Mouse (Mus musculus): ENCODE data around the gene Cd44.

The Cd44 gene

DNA sequence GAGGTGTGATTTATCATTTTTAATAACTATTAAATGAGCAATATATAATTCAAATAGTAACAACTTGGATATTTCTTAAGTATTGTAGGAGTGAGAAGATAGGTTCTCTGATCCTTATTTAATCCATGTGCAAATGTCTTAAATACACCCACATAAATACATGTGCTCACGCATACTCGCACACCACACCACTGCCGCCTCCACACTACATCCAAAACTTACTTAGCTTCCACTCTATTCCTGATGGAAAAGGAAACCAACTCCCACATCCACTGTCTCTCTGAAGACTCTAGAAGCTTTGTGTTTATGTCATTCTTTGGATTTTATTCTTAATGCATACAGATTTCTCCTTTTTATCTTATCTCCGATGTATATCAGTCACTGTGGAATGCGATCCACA lies 129.2 kb downstream of the Cd44 start:
- no peak for ATAC-seq (ENCODE audit: insufficient number of reproducible peaks, low FRiP score, low TSS enrichment)

DNA sequence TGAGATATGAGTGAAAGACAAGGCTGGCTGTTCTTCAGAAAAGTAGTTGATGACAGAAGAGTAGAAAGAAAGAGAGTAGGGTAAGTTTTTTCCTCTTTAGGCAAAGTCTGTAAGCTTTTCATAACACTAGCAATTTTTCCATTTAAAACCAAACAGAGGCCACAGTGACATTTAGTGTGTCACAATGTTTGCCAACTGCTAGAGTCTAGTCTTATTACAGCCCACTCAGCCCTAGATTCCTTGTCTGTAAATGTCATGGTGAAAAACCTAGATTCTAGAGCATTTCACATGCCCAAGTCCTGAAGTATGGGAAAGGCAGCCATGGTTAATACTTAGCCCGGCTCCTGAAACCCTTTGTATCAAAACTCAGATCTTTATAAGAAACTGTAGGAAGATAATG lies 130.2 kb downstream of the Cd44 start:
- ATAC-seq (ENCODE audit: insufficient number of reproducible peaks, low FRiP score, low TSS enrichment): no peak

DNA sequence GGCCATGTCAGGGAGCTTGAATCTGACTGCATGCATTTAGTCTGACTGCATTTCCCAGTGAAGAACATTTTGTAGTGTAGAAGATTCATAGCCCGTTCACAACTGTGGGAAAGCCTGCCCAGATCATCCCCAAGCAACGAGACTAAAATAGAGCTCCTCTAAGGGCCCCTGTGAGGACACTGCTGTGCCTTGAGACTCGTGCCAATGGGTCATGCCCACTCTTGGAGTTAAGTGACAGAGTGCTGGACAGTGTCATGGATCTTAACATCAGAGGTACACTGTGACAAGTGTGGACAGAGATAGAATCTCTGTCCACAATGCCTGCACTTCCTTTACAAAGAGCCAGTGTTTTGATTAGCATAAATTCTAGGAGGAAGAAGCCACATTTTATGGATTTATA lies 133.2 kb downstream of the Cd44 start:
- no peak for ATAC-seq (ENCODE audit: insufficient number of reproducible peaks, low FRiP score, low TSS enrichment)

DNA sequence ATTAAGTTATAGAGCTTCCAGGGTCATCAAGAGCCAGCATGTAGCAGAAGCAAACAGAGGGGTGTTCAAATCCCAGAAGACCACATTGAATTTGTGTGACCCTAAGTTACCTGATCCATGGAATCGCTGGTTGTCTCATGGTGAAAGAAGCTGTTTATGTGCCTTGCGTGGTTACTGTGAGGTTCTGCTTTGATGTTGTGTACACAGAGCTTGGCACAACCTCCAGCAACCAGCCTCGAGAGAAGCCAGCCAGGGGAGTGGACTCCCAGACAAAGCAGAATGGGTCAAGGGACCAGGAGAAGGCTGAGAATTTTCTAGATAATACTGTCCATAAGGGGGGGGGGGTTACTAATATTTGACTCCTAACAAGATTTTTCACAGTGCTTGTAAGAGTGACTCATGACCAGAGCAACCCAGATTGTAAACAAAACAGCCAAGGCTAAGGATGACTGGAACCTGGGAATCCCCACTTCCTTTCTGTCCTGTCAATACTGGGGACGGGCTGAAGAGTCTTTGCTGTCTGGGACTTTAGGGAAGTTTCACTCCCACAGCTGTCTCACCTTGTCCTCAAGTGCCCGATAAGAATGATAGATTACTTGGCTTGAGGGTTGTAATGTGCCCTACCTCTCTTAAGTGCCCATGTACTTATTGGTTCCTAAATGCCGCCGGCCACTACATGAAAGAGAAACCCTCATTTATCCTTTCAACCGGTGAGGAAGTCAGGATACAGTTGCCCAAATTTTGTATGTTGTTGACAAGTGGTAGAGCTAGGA lies 136.7 kb downstream of the Cd44 start:
- ATAC-seq (ENCODE audit: insufficient number of reproducible peaks, low FRiP score, low TSS enrichment): no peak

DNA sequence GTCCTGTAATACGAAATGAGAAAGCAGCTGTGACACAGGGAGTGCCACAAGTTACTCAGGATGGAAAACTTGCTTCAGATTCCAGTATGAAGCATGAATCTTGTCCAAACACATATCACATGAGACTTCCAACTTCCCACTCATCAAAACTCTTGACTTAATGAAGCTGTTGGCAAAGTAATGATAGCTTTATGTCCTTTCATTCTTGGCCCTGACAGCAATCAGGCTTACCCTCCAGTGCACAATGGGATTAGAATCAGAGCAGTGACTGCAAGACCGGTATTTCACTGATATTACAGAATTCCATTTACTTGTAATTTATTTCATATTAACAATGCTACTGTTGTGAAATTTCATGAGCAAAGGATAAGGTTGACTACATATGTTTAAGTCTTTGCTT lies 137.5 kb downstream of the Cd44 start:
- ATAC-seq (ENCODE audit: insufficient number of reproducible peaks, low FRiP score, low TSS enrichment): no peak

DNA sequence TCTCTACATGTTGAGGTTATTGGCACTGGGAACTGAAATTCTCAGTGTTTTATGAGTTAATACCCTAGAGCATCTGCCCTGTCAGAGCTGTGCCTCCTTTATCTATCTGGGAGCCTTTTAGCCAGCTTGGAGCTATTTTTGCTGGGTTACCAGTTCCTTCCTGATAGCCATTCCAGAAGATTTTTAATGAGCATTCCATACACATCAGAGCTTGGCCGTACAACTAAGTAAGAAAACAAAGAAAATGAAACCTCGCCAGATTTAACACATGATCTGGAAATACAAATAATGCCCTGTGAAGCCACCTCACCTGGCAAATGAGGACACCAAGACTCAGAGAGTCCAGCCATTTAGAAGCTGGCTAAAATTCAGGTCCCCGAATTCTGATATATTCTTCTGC lies 138.3 kb downstream of the Cd44 start:
- ATAC-seq (ENCODE audit: insufficient number of reproducible peaks, low FRiP score, low TSS enrichment): no peak
